Mouse (Mus musculus): ENCODE results near the gene Pycr1.

DNA sequence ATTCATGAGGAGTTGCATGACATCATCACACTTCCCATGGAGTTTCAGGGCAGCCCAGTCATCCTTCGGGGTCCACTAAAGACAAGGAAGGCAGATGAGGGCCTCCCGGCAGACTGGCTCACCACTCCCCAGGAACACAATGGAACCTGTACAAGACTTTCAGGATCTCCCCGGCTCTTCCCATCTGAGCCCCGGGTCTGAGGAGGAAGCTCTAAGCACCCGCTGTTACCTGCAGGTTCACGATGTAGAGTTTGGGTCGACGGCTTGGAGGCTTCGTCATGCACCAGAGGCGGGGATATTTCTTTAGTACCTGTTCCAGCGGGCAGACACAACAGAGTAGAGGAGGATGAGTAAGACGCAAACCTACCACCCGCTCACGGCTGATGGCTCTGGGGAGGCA, 23.4 kb downstream of the Pycr1 start:
- TF ChIP-seq POLR2A (IDR thresholded peaks at IDR 0.05; ENCODE audit: extremely low read depth, insufficient read depth, low read length) (no peak), CTCF (IDR thresholded peaks at IDR 0.05; ENCODE audit: low read depth, low read length) (no peak)
